In the genomic region with DNA sequence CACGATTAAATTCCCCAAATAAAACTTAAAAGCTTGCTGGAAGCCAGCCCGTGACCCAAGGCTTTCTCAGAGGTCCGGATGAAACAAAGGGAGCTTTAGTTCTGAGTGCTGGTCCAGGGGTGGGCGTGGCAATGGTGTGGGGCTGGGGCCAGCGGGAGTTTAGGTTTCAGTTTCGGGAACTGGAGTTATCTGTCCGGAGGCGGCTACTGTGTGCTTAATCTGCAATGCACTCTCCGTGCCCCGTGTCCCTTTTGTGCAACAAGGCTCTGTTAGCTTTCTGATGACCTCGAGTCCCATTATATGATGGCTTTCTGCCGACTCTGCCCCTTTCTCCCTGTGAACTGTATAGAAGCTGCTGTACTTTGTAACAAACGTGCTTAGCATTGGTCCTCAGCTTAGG, we compare ENCODE assay signal across 8 mouse cellular contexts. TPM values are rescaled to one million over a fixed set of nuclear protein-coding genes. Genes with fewer than 3 reads are reported as not detected.
DNase-seq lines count a peak whose midpoint lies in the region; ATAC-seq and TF ChIP-seq lines count a peak whose summit lies in the region.

No protein-coding gene starts in this region.

- whole genome bisulfite sequencing in spleen, adult 2 months, result 16% methylated on average over 13 of the region's 13 CpGs
- 9% methylated on average over 13 of the region's 13 CpGs for WGBS in forebrain, embryonic 12.5 days
- 15% methylated on average over 13 of the region's 13 CpGs for WGBS in limb, embryonic 13.5 days
- 9% methylated on average over 13 of the region's 13 CpGs for WGBS in midbrain, embryonic 13.5 days

- H3K9me3 ChIP-seq in forebrain, embryonic 12.5 days, result no peaks in the 10 kb centered on the region
- H3K9me3 ChIP-seq in limb, embryonic 13.5 days, result no peaks in the 10 kb centered on the region
- H3K9me3 ChIP-seq in midbrain, embryonic 13.5 days, result no peaks in the 10 kb centered on the region

- peaks cover 7% of the 10 kb centered on the region for H3K4me1 ChIP-seq in spleen, adult 2 months (ENCODE audit: control insufficient read depth, insufficient read depth, insufficient read length)
- peaks cover 4% of the 10 kb centered on the region for H3K4me1 ChIP-seq in forebrain, embryonic 12.5 days
- 0 out of 2 replicates have a peak, but pooled peaks cover 2% of the 10 kb centered on the region for H3K4me1 ChIP-seq in limb, embryonic 13.5 days
- H3K4me1 ChIP-seq in midbrain, embryonic 13.5 days (replicated peaks), result peaks cover 6% of the 10 kb centered on the region; the same call in 1 of the 2 replicates

- no peaks in the 10 kb centered on the region for H3K36me3 ChIP-seq in spleen, adult 2 months (ENCODE audit: control insufficient read depth, insufficient read depth, low read length)
- H3K36me3 ChIP-seq in forebrain, embryonic 12.5 days (replicated peaks), result no peaks in the 10 kb centered on the region
- no peaks in the 10 kb centered on the region for H3K36me3 ChIP-seq in limb, embryonic 13.5 days
- H3K36me3 ChIP-seq in midbrain, embryonic 13.5 days, result no peaks in the 10 kb centered on the region

- H3K4me3 ChIP-seq in spleen, adult 2 months (ENCODE audit: extremely low read depth, insufficient read depth, insufficient read length), result peak overlapping the region; percentile 21; the same call in 1 of the 2 replicates
- peak overlapping the region; percentile 12; the same call in 1 of the 2 replicates for H3K4me3 ChIP-seq in forebrain, embryonic 12.5 days (replicated peaks)
- peak overlapping the region; percentile 34 for H3K4me3 ChIP-seq in limb, embryonic 13.5 days
- no peak overlapping the region for H3K4me3 ChIP-seq in midbrain, embryonic 13.5 days (replicated peaks)

- 0 out of 2 replicates have a peak overlapping the region, but pooled peaks have one; percentile 14 for H3K27ac ChIP-seq in spleen, adult 2 months (ENCODE audit: insufficient read depth, low read length)
- H3K27ac ChIP-seq in forebrain, embryonic 12.5 days, result no peak overlapping the region
- no peak overlapping the region for H3K27ac ChIP-seq in limb, embryonic 13.5 days
- no peak overlapping the region for H3K27ac ChIP-seq in midbrain, embryonic 13.5 days

- H3K27me3 ChIP-seq in spleen, adult 2 months (ENCODE audit: control insufficient read depth, insufficient read depth, low read length), result no peaks in the 10 kb centered on the region
- H3K27me3 ChIP-seq in forebrain, embryonic 12.5 days, result peaks cover 5% of the 10 kb centered on the region; the same call in 1 of the 2 replicates
- H3K27me3 ChIP-seq in limb, embryonic 13.5 days, result no peaks in the 10 kb centered on the region
- H3K27me3 ChIP-seq in midbrain, embryonic 13.5 days, result no peaks in the 10 kb centered on the region

- H3K9ac ChIP-seq in forebrain, embryonic 12.5 days, result no peak overlapping the region
- peak overlapping the region; percentile 53 for H3K9ac ChIP-seq in limb, embryonic 13.5 days
- no peak overlapping the region for H3K9ac ChIP-seq in midbrain, embryonic 13.5 days (replicated peaks)

- intact Hi-C loops in heart, postnatal 36 days (cut with DNase I), result no loop called here

- ATAC-seq in forebrain, embryonic 12.5 days (ENCODE audit: low FRiP score), result no peak
- no peak for ATAC-seq in limb, embryonic 13.5 days (ENCODE audit: low FRiP score, low read depth)
- no peak for ATAC-seq in midbrain, embryonic 13.5 days

- peak overlapping the region; percentile 35 for H3K4me2 ChIP-seq in forebrain, embryonic 12.5 days
- H3K4me2 ChIP-seq in limb, embryonic 13.5 days (replicated peaks), result peak overlapping the region; percentile 54
- peak overlapping the region; percentile 26 for H3K4me2 ChIP-seq in midbrain, embryonic 13.5 days (replicated peaks)

- peak in 1 of 2 experiments; percentile 11 for DNase-seq in spleen, adult 2 months (ENCODE audit: low read depth in 1 of 2, low spot score in 2 of 2)
- no peak for DNase-seq in spleen, adult 12 weeks (ENCODE audit: low spot score)
- DNase-seq in heart, postnatal 36 days, result peak; percentile 51 to 66
- no peak for DNase-seq in layer of hippocampus, adult 11-12 months (ENCODE audit: low spot score)
- no peak for DNase-seq in urinary bladder, adult 2 months (ENCODE audit: low spot score)

- no peak for TF ChIP-seq POLR2A in spleen, adult 2 months (IDR thresholded peaks at IDR 0.05; ENCODE audit: low read depth, low read length)

- no peak for TF ChIP-seq CTCF in spleen, adult 2 months (IDR thresholded peaks at IDR 0.05; ENCODE audit: extremely low read depth, insufficient read depth, insufficient read length, insufficient replicate concordance)

RNA-seq across cellular contexts. Expression of gene Padi4, which starts 3.6 kb away (rescaled TPM):
- polyA plus RNA-seq in spleen, adult 2 months (2012; rRNA removed), result 4.1 and 7.3 TPM in 2 replicates
- 0.90 and 1.8 TPM in 2 replicates for polyA plus RNA-seq in forebrain, embryonic 12.5 days (2016; fragmentation: Nextera tagmentation; extraction: Ambion mirVana)
- under 1 TPM; 0.60 to 0.86 TPM for total RNA-seq in heart, postnatal 36 days (2021)
- polyA plus RNA-seq in limb, embryonic 13.5 days (2015; fragmentation: Nextera tagmentation; extraction: Ambion mirVana), result 0.06 TPM in 1 of 2 replicates, not detected in the other
- 0.19 TPM in 2 replicates for polyA plus RNA-seq in midbrain, embryonic 13.5 days (2015; fragmentation: Nextera tagmentation; extraction: Ambion mirVana)
- polyA plus RNA-seq in urinary bladder, adult 2 months (2012; rRNA removed), result 15.6 and 15.9 TPM in 2 replicates

RNA-seq across cellular contexts. Expression of gene Padi6, which starts 28.0 kb away (rescaled TPM):
- polyA plus RNA-seq in spleen, adult 2 months (2012; rRNA removed), result 0.05 and 0.09 TPM in 2 replicates
- polyA plus RNA-seq in forebrain, embryonic 12.5 days (2016; fragmentation: Nextera tagmentation; extraction: Ambion mirVana), result not detected in 2 replicates
- not detected for total RNA-seq in heart, postnatal 36 days (2021)
- 0.10 TPM in 1 of 2 replicates, not detected in the other for polyA plus RNA-seq in limb, embryonic 13.5 days (2015; fragmentation: Nextera tagmentation; extraction: Ambion mirVana)
- 0.08 TPM in 1 of 2 replicates, not detected in the other for polyA plus RNA-seq in midbrain, embryonic 13.5 days (2015; fragmentation: Nextera tagmentation; extraction: Ambion mirVana)
- polyA plus RNA-seq in urinary bladder, adult 2 months (2012; rRNA removed), result not detected in 2 replicates

RNA-seq across cellular contexts. Expression of gene Padi3, which starts 40.0 kb away (rescaled TPM):
- polyA plus RNA-seq in spleen, adult 2 months (2012; rRNA removed), result 0.14 and 0.26 TPM in 2 replicates
- 0.06 TPM in 1 of 2 replicates, not detected in the other for polyA plus RNA-seq in forebrain, embryonic 12.5 days (2016; fragmentation: Nextera tagmentation; extraction: Ambion mirVana)
- total RNA-seq in heart, postnatal 36 days (2021), result under 1 TPM; 0.14 to 0.19 TPM
- 0.26 and 0.28 TPM in 2 replicates for polyA plus RNA-seq in limb, embryonic 13.5 days (2015; fragmentation: Nextera tagmentation; extraction: Ambion mirVana)
- polyA plus RNA-seq in midbrain, embryonic 13.5 days (2015; fragmentation: Nextera tagmentation; extraction: Ambion mirVana), result 0.05 TPM in 1 of 2 replicates, not detected in the other
- polyA plus RNA-seq in urinary bladder, adult 2 months (2012; rRNA removed), result 0.30 and 0.32 TPM in 2 replicates

Comparison
In these comparisons a context has a peak if more than half of its experiments do, and no peak if none do; other contexts are left out.
1. DNase-seq: peak in heart, postnatal 36 days (2 of 2); none in spleen, adult 12 weeks (single experiment), layer of hippocampus, adult 11-12 months (single experiment) and urinary bladder, adult 2 months (single experiment).
2. Peak in every context shown above with its lines, with median percentiles within 50 percentile points of each other: H3K4me2 ChIP-seq.